Mouse (Mus musculus) kidney, adult 10 weeks (tissue): ENCODE measurements around the gene Gm3755. TPM values are rescaled to one million over a fixed set of nuclear protein-coding genes. Genes with fewer than 3 reads are reported as not detected.

Experiments used
- polyA plus RNA-seq: library from polyadenylated mRNA; stranded (reverse); fragments of 350-450 nt; fragmentation: Illumina TruSeq; extraction: RNeasy Lipid Tissue Mini Kit (QIAGEN cat#74804); gene quantifications from one replicate; pipeline ENCODE4 v1.2.3, GENCODE M21; 2014; ENCODE audit warnings: low read depth, low replicate concordance

Gene Gm3755
- not detected for polyA plus RNA-seq

DNA sequence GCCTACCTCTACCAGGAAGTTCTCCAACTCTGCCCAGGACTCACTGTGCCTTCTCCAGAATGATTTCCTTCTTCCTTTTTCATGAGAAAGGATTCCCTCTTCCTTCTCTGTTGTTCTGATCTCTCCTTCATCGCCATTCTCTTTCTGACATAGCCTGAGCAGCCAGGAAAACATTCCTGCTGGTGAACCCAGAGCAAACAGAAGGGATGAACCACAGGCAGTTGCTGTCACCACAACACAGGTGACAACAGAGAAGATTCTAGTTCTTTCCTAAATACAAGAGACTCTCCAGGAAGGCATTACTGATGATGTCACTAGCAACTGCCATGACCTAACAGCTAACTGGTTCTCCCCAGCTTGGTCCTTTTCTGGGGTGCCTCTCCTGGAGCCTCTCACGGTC, at the start of gene Gm3755:
Gm3755 (minus strand) TSS at position 101 of the 400 bp plus-strand sequence.

DNA sequence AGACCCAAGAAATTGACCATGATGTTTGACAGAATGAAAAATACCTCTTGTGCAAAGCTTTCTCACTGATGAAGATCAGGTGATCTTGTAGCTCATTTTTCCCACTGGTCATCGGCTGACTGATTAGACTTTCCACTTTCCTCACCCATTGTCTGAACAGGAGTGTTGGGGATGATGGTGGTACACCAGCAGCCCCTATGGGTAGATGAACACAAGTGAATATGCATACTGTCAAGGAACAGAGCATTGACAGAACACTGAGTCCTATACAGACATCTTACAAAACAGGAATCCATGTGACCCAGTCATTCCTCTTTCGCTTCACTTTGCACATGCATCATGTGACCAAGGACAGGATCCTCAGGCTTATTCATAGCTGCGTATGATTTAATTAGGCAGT, 32.9 kb upstream of the Gm3755 start, which contains the start of gene Gm3752:
Gm3752 (minus strand) TSS at position 101 of the 400 bp plus-strand sequence.

Other genes starting within 250 kb of the Gm3755 start
- gene Gm3727, start 186.2 kb downstream of the Gm3755 start, polyA plus RNA-seq: not detected
- gene Gm3739, start 135.9 kb downstream of the Gm3755 start, polyA plus RNA-seq: not detected
- not detected for gene Gm5797, start 118.5 kb downstream of the Gm3755 start, polyA plus RNA-seq
- gene Gm8374, start 85.8 kb downstream of the Gm3755 start, polyA plus RNA-seq: not detected
- gene Gm3752, start 32.8 kb upstream of the Gm3755 start, polyA plus RNA-seq: not detected
- gene Gm3558, start 117.6 kb upstream of the Gm3755 start, polyA plus RNA-seq: 0.28 TPM
- not detected for gene Gm10338, start 144.7 kb upstream of the Gm3755 start, polyA plus RNA-seq
- gene Gm10128, start 193.1 kb upstream of the Gm3755 start, polyA plus RNA-seq: not detected